Mouse (Mus musculus): ENCODE results near the gene Kcnj12. TPM values are rescaled to one million over a fixed set of nuclear protein-coding genes. Genes with fewer than 3 reads are reported as not detected.
A peak's percentile ranks its signal among the peaks of the same experiment; 100 is the strongest.

Kcnj12 gene
- polyA plus RNA-seq (2015; fragmentation: Nextera tagmentation; extraction: Ambion mirVana), result 0.58 and 0.76 TPM in 2 replicates

DNA sequence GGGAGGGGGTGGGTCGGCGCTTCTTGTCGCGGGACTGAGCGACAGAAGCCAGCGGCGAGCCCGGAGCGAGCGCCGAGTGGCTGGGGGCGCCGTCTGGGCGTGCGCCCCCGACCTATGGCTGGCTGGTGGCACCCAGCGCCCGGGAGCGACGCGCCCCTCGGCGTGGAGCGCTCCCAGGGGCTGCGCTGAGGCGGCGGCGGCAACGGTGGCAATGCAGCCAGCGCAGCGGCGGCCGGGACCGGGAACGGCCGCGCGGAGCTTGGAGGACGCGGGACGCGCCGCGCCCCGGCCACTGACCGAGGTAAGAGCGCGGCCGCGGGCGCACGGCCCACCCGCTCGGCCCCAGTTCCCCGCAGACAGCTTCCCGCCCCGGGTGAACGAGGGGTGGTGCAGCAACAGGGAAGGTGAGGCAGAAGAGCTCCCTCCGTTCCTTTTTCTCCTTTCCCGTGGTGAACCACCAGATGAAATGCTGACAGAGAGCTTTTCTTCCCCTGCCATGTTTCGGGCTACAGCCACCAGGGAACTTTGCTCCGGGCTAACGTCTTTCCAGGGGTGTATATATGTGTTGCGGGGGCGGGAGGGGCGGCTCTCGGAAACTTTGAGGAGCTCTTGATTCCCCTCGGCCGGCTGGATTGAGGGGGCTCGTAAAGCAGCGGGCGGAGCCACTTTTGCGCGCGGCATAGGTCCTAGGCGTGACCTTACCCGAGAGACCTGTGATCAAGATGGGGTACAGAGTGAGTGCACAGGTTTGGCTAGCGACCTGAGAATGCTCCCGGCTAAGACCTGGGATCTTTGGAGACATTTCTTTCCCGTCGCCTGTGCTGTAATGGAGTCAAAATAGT lies at the start of gene Kcnj12:
Gene Kcnj12, plus strand, starts transcription at position 15 of the 842 bp plus-strand sequence.
- Histone ChIP-seq H3K27ac (ENCODE audit: low read depth, low read length) (no peak within 1 kb of the TSS), H3K9ac (ENCODE audit: low read depth, low read length) (no peak within 1 kb of the TSS), H3K4me2 (replicated peaks; ENCODE audit: low read depth) (peak within 1 kb of the TSS; percentile 75), H3K27me3 (replicated peaks; ENCODE audit: control insufficient read depth, insufficient read depth, low read length) (peaks cover 39% of the 10 kb centered on the region), H3K4me1 (replicated peaks; ENCODE audit: control insufficient read depth, insufficient read depth, low read length) (no peaks in the 10 kb centered on the region), H3K9me3 (ENCODE audit: control insufficient read depth) (no peaks in the 10 kb centered on the region), H3K36me3 (ENCODE audit: control insufficient read depth, insufficient read depth) (no peaks in the 10 kb centered on the region), H3K4me3 (ENCODE audit: low read depth, low read length) (peak within 1 kb of the TSS; percentile 39)
- TF ChIP-seq CTCF (IDR thresholded peaks at IDR 0.05; ENCODE audit: low read depth), result no peak
- WGBS, result 1% methylated on average over 80 of the region's 81 CpGs
- no peak for ATAC-seq

DNA sequence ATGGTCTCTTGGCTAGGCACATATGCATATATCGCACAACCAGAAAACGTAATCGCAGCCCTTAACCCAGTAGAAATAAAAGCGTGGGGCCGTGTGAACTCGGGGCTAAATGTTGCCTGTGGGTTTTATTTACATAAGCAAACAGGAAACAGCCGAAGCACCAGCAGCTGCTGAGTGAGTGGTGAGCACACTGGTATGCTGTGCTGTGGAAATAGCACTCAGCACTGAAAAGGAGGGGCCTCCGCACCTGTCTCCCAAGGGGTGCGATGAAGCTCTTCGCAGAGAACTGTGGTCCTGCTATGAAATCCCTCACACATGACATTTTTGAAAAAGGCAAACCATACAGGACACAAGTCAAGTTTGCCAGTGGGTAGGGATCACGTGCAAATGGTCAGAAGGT lies 47.3 kb upstream of the Kcnj12 start:
- H3K36me3 ChIP-seq (ENCODE audit: control insufficient read depth, insufficient read depth), result no peaks in the 10 kb centered on the region
- 63% methylated on average over 11 of the region's 11 CpGs for WGBS
- no peaks in the 10 kb centered on the region for H3K27me3 ChIP-seq (replicated peaks; ENCODE audit: control insufficient read depth, insufficient read depth, low read length)
- no peak overlapping the region for H3K27ac ChIP-seq (ENCODE audit: low read depth, low read length)
- no peak overlapping the region for H3K9ac ChIP-seq (ENCODE audit: low read depth, low read length)
- no peak for TF ChIP-seq CTCF (IDR thresholded peaks at IDR 0.05; ENCODE audit: low read depth)
- H3K4me1 ChIP-seq (replicated peaks; ENCODE audit: control insufficient read depth, insufficient read depth, low read length), result no peaks in the 10 kb centered on the region
- ATAC-seq, result no peak
- no peaks in the 10 kb centered on the region for H3K9me3 ChIP-seq (ENCODE audit: control insufficient read depth)
- H3K4me3 ChIP-seq (ENCODE audit: low read depth, low read length), result no peak overlapping the region
- no peak overlapping the region for H3K4me2 ChIP-seq (replicated peaks; ENCODE audit: low read depth)

DNA sequence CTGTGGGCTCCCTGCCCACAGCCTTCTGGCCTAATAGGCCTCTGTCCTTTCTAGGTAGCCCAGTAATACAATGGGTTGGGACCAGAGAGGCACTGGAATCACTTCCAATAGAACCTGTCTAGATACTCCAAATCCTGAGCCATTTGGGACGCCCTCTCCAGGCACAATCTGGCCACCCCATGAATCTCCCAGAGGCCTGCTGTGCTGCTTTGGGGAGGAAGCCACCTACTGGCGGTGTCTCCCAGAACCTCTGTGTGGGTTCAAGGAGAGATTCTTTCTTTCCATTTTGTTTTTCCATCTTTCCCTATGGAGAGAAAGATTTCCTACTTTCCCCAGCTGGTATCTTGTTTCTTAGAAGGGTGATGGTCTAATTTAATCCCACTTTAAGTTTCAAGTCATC lies 46.1 kb upstream of the Kcnj12 start:
- Histone ChIP-seq H3K27me3 (replicated peaks; ENCODE audit: control insufficient read depth, insufficient read depth, low read length) (no peaks in the 10 kb centered on the region), H3K4me1 (replicated peaks; ENCODE audit: control insufficient read depth, insufficient read depth, low read length) (no peaks in the 10 kb centered on the region), H3K9ac (ENCODE audit: low read depth, low read length) (no peak overlapping the region), H3K27ac (ENCODE audit: low read depth, low read length) (no peak overlapping the region), H3K9me3 (ENCODE audit: control insufficient read depth) (no peaks in the 10 kb centered on the region), H3K4me3 (ENCODE audit: low read depth, low read length) (no peak overlapping the region), H3K36me3 (ENCODE audit: control insufficient read depth, insufficient read depth) (no peaks in the 10 kb centered on the region), H3K4me2 (replicated peaks; ENCODE audit: low read depth) (no peak overlapping the region)
- WGBS, result 79% methylated on average over 2 of the region's 2 CpGs
- TF ChIP-seq CTCF (IDR thresholded peaks at IDR 0.05; ENCODE audit: low read depth), result peak; percentile 26
- no peak for ATAC-seq

DNA sequence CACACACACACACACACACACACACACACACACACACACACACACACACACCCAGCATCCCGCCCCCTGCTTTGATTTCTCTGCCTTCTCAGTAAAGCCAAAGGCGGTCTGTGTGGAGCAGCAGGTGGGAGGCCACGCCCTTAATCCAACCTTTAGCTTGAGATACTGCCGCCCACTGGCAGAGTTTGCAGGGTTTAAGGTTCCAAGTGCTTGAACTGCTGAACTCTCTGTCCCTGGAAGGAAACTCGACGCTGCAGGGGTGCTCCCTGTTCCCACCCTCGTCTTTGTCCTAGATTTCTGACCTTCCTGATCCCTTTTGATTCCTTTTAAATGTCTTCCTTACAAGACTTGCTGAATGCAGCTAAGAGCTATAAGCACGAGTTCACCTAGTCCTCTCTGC lies 45.6 kb upstream of the Kcnj12 start:
- Histone ChIP-seq H3K4me1 (replicated peaks; ENCODE audit: control insufficient read depth, insufficient read depth, low read length) (no peaks in the 10 kb centered on the region), H3K4me3 (ENCODE audit: low read depth, low read length) (no peak overlapping the region), H3K27ac (ENCODE audit: low read depth, low read length) (no peak overlapping the region), H3K9me3 (ENCODE audit: control insufficient read depth) (no peaks in the 10 kb centered on the region), H3K9ac (ENCODE audit: low read depth, low read length) (no peak overlapping the region), H3K4me2 (replicated peaks; ENCODE audit: low read depth) (no peak overlapping the region), H3K27me3 (replicated peaks; ENCODE audit: control insufficient read depth, insufficient read depth, low read length) (no peaks in the 10 kb centered on the region), H3K36me3 (ENCODE audit: control insufficient read depth, insufficient read depth) (no peaks in the 10 kb centered on the region)
- 24% methylated on average over 8 of the region's 8 CpGs for WGBS
- peak; percentile 68 for TF ChIP-seq CTCF (IDR thresholded peaks at IDR 0.05; ENCODE audit: low read depth)
- ATAC-seq, result peak; percentile 88

DNA sequence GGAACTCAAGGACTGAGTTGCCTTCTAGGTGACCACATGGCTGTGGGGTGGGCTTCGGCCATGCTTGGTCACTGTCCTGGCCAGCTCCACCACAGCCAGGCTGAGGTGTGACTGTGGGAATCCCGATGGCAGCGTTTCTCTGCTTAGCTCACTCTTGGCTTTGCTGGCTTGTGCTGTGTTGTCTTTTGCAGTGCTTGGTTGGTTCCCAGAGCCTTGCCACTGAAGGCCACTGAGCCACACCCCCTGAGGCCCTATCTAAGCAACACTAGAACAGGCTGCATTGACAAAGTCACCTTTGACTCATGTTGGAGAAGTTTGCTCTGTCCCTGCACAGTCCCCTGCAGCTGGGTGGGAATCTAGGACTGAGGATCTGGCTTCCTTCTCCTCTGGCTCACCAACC lies 45.2 kb upstream of the Kcnj12 start:
- no peaks in the 10 kb centered on the region for H3K9me3 ChIP-seq (ENCODE audit: control insufficient read depth)
- H3K9ac ChIP-seq (ENCODE audit: low read depth, low read length), result no peak overlapping the region
- 46% methylated on average over 3 of the region's 3 CpGs for WGBS

DNA sequence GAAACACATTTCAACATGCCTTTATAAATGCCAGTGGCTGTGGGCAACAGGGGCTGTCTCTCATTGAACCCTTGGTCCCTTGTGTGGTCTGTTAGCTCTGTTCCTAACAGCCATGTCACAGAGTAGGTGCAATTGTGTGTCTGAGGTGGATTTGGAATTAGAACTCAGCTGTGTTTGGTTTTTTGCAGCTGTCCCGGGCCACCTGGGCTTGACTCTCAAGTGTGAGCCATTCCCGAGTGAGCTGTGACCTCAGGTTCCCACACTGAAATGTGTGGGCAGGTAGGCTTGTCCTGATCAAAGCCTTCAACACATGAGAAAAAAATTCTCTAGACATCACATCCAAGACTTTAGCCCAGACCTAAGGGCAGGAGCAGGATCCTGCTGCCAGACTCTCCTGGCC lies 43.7 kb upstream of the Kcnj12 start:
- ATAC-seq, result no peak
- H3K4me3 ChIP-seq (ENCODE audit: low read depth, low read length), result no peak overlapping the region
- H3K4me1 ChIP-seq (replicated peaks; ENCODE audit: control insufficient read depth, insufficient read depth, low read length), result no peaks in the 10 kb centered on the region
- TF ChIP-seq CTCF (IDR thresholded peaks at IDR 0.05; ENCODE audit: low read depth), result no peak
- H3K9me3 ChIP-seq (ENCODE audit: control insufficient read depth), result no peaks in the 10 kb centered on the region
- no peak overlapping the region for H3K27ac ChIP-seq (ENCODE audit: low read depth, low read length)
- WGBS, result 82% methylated on average over 2 of the region's 2 CpGs
- H3K27me3 ChIP-seq (replicated peaks; ENCODE audit: control insufficient read depth, insufficient read depth, low read length), result no peaks in the 10 kb centered on the region
- H3K9ac ChIP-seq (ENCODE audit: low read depth, low read length), result no peak overlapping the region
- H3K36me3 ChIP-seq (ENCODE audit: control insufficient read depth, insufficient read depth), result no peaks in the 10 kb centered on the region
- no peak overlapping the region for H3K4me2 ChIP-seq (replicated peaks; ENCODE audit: low read depth)

More for the DNA sequence above, 45.2 kb upstream of the Kcnj12 start:
- no peak for TF ChIP-seq CTCF (IDR thresholded peaks at IDR 0.05; ENCODE audit: low read depth)
- Histone ChIP-seq H3K36me3 (ENCODE audit: control insufficient read depth, insufficient read depth) (no peaks in the 10 kb centered on the region), H3K4me1 (replicated peaks; ENCODE audit: control insufficient read depth, insufficient read depth, low read length) (no peaks in the 10 kb centered on the region), H3K27ac (ENCODE audit: low read depth, low read length) (no peak overlapping the region), H3K4me2 (replicated peaks; ENCODE audit: low read depth) (no peak overlapping the region), H3K27me3 (replicated peaks; ENCODE audit: control insufficient read depth, insufficient read depth, low read length) (no peaks in the 10 kb centered on the region), H3K4me3 (ENCODE audit: low read depth, low read length) (no peak overlapping the region)
- ATAC-seq, result peak; percentile 78

Data from intestine, postnatal 0 days (tissue).